Mouse (Mus musculus): ENCODE measurements around the gene Nsmce4a.
A peak's percentile ranks its signal among the peaks of the same experiment; 100 is the strongest.

Nsmce4a gene

GRCm38 (mm10) chr7:130577388-130578003 is 4.6 kb upstream of the Nsmce4a start, which contains the start of gene Tacc2:
Gene Tacc2, plus strand, starts transcription at chr7:130577438.
- DNase-seq = no peak

DNA sequence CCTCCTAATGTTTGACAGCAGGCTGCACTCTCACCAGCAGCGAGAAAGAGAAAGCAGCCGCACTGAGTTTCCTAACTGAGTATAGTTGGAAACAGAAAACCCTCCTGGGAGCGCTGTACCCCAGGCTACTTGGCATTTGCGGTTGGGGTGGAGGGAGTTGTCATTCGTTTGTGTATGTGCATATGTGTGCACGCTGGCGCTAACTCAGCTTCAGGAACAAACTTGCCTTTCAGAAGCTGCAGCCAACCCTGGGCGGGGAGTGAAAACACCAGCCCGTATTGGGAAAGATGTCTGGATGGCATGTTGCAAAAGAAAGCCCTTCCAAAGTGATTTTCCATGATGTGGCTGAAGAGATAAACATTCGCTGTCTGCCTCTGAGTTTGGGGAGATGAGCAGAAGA is 4.1 kb upstream of the Nsmce4a start:
- peak; percentile 17 for DNase-seq

GRCm38 (mm10) chr7:130574211-130574991 is 1.5 kb upstream of the Nsmce4a start:
- DNase-seq = peak; percentile 23

DNA sequence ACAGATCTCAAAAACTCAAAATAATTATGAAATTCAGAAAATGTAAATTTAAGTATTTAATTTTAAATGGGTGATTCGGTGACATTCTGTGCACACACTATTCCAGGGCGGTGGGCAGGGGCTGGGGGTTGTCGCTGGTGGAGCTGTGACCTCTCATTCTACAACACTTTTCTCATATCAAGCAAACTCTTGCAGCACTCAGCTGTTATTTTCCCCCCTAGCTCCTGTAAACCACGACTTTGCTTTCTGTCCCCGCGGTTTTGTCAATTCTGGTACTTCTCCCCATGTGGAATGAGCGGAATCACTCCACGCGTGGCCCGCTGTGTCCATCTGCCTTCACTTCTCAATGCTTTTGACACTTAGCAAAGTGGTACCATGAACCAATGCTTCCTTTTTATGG is 828 bp upstream of the Nsmce4a start:
- no peak for DNase-seq

- DNase-seq = no peak
These were observed 2.4 kb downstream of the Nsmce4a start for GRCm38 (mm10) chr7:130570472-130570871.

- no peak for DNase-seq
These were observed 4.0 kb downstream of the Nsmce4a start for GRCm38 (mm10) chr7:130568783-130569436.

GRCm38 (mm10) chr7:130564596-130564995 is 8.3 kb downstream of the Nsmce4a start:
- no peak for DNase-seq

GRCm38 (mm10) chr7:130563880-130564279 is 9.0 kb downstream of the Nsmce4a start:
- DNase-seq = no peak

GRCm38 (mm10) chr7:130563276-130563675 is 9.6 kb downstream of the Nsmce4a start:
- no peak for DNase-seq

- no peak for DNase-seq
These were observed 12.0 kb downstream of the Nsmce4a start for GRCm38 (mm10) chr7:130560933-130561332.

- no peak for DNase-seq
These were observed 14.3 kb downstream of the Nsmce4a start for GRCm38 (mm10) chr7:130558592-130558991.

GRCm38 (mm10) chr7:130555597-130555996 is 17.3 kb downstream of the Nsmce4a start:
- no peak for DNase-seq

DNA sequence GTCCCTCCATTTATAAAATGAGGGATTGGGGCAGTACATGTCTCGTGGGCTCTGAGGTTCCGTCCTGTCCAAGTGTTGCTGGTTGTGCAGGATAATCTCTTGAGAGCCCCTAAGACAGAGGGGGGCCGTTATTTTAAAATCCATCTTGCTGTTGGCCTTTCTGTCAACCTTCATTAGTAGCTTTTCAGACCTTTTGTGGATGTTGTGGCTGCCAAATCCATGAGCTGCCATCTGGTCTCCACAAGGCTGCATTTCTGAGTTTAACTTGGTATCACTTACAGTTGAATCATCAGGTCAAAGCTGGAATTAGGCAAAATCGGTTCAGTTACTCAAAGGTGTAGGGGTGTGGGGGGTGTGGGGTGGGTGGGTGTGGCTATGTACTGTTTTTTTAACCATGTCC is 19.6 kb downstream of the Nsmce4a start:
- peak; percentile 50 for DNase-seq

DNA sequence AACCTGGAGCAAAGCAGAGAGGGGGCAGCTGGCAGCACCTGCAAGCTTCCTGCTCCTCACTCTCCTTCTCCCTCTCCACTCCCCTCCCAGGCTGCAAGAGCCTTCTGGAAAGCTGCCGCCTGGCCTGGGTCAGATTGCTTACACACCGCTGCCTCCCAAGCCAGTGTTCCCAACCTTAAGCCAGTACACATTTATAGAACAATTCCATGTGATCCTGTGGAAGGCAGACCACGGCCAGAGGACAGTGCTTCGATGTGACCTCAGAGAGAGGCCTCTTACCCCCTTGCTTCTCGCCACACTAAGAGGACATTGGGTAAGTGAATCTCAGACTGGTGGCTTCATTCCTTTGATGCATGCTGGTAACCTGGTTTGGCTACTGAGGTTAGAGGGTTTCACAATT is 20.1 kb downstream of the Nsmce4a start:
- DNase-seq = peak; percentile 66

DNA sequence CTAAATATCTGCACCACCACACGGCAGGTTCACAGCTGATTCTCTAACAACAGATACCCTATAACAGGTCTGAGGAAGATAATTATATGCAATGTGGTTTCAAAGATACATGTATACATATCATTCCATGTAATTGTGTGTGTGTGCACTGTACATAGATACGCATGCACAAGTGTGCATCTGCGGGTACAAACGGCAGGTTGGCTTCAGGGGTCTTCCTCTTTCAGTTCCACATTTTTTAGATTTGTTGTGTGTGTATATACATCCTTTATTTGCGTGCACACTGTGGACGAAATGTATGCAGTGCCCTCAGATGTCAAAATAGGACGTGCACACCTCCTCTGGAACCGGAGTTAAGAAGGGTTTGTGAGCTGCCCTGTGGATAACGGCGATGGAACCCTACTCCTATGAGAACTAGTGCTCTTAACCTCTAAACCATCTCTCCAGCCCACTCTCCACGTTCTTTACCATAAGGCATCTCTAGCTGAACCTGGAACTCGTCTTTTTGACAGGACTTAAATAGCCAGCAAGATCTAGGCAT is 25.2 kb downstream of the Nsmce4a start:
- no peak for DNase-seq

GRCm38 (mm10) chr7:130546791-130547484 is 26.0 kb downstream of the Nsmce4a start:
- peak; percentile 95 for DNase-seq

DNA sequence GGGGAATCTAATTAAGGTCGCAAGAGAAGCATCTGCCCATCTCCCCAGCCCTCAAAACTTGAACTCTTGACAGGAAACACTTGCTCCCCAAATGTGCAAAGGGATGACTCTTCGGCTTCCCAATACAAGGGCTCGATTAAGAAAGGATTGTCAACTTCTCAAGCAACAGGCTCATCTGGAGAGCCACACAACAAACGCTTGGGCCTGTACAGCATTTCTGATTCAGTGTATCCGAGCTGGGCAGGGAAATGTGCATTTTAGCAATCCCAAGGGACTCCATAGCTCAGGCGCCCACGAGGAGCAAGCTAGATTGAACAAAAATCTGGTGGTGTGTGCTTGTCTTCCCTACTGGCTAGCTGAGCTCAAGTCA is 26.5 kb downstream of the Nsmce4a start:
- DNase-seq = no peak

GRCm38 (mm10) chr7:130545893-130546292 is 27.0 kb downstream of the Nsmce4a start:
- no peak for DNase-seq

DNA sequence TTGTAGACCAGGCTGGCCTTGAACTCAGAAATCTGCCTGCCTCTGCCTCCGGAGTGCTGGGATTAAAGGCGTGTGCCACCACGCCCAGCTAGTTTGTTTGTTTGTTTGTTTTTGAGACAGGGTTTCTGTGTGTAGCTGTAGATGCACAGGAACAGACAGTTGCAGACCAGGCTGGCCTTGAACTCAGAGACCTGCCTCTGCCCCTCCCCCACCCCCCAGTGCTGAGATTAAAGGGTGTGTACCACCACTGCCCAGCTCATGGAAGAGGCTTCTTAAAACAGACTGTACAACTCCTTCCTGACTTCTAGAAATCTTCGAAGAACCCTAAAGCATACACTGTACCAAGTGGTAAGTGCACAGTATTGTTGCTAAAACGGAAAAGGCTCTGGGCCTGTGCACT is 27.5 kb downstream of the Nsmce4a start:
- no peak for DNase-seq

DNA sequence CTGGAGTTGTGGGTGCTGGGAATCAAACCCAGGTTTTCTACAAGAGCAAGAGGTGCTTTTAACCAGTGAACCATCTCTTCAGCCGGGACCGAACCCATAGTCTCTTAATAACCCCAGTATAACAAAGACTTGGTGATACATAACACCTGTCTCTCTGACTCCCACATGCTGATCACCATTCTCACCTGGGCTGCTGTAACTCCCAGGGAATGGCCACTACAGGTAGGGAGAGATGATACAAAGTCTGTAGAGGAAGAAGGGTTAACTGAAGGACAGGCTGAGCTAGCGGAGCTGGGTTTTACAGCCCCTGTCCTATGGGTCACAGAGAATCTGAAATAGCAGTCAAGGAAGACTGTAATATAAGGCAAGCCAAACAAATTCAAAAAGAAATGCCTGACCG is 29.7 kb downstream of the Nsmce4a start:
- DNase-seq = no peak

DNA sequence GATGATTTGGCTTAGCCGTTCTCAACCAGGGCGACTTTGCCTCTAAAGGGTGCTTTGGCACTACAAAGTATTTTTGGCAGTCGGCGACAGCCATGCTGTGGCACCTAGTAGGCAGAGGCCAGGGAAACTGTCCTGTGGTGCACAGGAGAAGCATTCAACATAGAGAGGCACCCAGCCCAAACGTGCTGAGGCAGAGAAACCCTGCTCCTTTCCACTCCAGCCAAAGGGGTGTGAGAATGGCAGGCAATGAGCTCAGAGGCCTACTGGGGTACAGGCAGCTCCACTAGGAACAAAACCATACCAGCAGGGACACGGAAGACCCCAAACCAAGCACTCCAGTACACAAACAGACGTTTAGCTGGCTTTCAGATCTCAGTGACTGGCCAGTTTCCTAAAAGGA is 32.7 kb downstream of the Nsmce4a start:
- no peak for DNase-seq

DNA sequence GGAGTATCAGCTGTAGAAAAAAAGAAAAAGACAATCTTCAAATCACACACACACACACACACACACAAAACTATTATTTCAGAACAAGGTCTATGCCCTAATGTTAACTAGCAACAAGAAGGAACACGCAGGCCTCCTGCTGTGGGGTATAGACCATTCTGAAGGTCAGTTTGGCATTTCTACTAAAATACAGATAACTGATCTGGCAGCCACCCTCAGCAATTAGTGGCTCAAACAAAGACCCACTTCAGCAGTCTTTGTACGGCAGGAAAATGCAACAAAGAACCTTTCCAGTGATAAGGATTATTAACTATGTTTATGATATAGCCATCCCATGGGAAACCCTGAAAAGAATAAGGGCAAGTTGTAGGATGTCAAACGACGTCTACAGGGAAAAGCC is 35.9 kb downstream of the Nsmce4a start:
- no peak for DNase-seq

DNA sequence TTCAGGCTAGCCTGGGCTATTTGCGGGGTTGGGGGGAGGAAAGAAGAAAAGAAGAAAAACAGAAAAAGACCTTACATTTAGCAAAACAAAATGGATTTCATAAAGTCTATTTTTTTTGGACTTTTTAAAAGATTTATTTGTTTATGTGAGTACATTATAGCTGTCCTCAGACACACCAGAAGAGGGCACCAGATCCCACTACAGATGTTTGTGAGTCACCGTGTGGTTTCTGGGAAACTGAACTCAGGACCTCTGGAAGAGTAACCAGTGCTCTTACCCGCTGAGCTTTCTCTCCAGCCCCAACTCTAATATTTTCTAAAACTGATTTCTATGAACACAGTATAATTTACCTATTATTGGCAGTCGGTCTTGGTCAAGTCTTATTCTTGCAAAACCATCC is 37.7 kb downstream of the Nsmce4a start:
- no peak for DNase-seq
